Mouse (Mus musculus): ENCODE measurements around the gene Kcng1.

- TF ChIP-seq CTCF (IDR thresholded peaks at IDR 0.05; ENCODE audit: low read depth), result no peak
- TF ChIP-seq EP300 (IDR thresholded peaks at IDR 0.05; ENCODE audit: low read depth), result no peak
Observed at GRCm38 (mm10) chr2:168311006-168311405, 29.5 kb upstream of the Kcng1 start.

Measured in heart, postnatal 0 days (tissue).